Mouse (Mus musculus) hindbrain, embryonic 10.5 days (tissue): ENCODE results near the gene 9530077C05Rik. TPM values are rescaled to one million over a fixed set of nuclear protein-coding genes. Genes with fewer than 3 reads are reported as not detected.
"Not testable (repeated sequence)": the region's sequence is repeated elsewhere in the genome, so short reads cannot be mapped to it uniquely, and the experiment has no call there.

Source experiments
- DNase-seq: peaks from one replicate; pipeline ENCODE4 v3.0.0-alpha.2; 2017; ENCODE audit warnings: low spot score
- H3K27ac ChIP-seq: fragments of 300-500 bp; sonication (generic); 2 replicates; pipeline ENCODE4 v1.5.1; 2016; ENCODE audit warnings: mild to moderate bottlenecking, moderate library complexity
- H3K27me3 ChIP-seq: fragments of 300-500 bp; sonication (generic); 2 replicates; pipeline ENCODE4 v1.6.1; 2016; ENCODE audit warnings: mild to moderate bottlenecking; ENCODE audit not compliant: poor library complexity, insufficient read depth, severe bottlenecking
- H3K36me3 ChIP-seq: fragments of 300-500 bp; sonication (generic); 2 replicates; pipeline ENCODE4 v1.6.1; 2016; ENCODE audit warnings: mild to moderate bottlenecking, moderate library complexity
- H3K4me1 ChIP-seq: fragments of 300-500 bp; sonication (generic); replicated peaks from 2 replicates; pipeline ENCODE4 v1.6.1; 2016; ENCODE audit warnings: mild to moderate bottlenecking
- H3K4me3 ChIP-seq: fragments of 300-500 bp; sonication (generic); 2 replicates; pipeline ENCODE4 v1.5.1; 2016; ENCODE audit warnings: mild to moderate bottlenecking, moderate library complexity
- H3K9me3 ChIP-seq: fragments of 300-500 bp; sonication (generic); 2 replicates; pipeline ENCODE4 v1.6.1; 2016; ENCODE audit warnings: mild to moderate bottlenecking, moderate library complexity
- WGBS: fragments of 180-500 bp; shearing (Covaris S2); methylation state at CpG from one replicate; pipeline ENCODE4 v1.1.7; 2016; 5-methylcytosine and 5-hydroxymethylcytosine counted together
- polyA plus RNA-seq: library from polyadenylated mRNA; unstranded; fragments of >200 nt; fragmentation: Nextera tagmentation; extraction: Ambion mirVana; gene quantifications from 2 replicates; pipeline ENCODE4 v1.2.1, GENCODE M21; 2016

9530077C05Rik gene
- polyA plus RNA-seq, 1 experiment from 2014 or later, result 9.3 TPM

GRCm38 (mm10) chr9:22448420-22448819, 37.1 kb downstream of the 9530077C05Rik start:
- DNase-seq, result no peak
- Histone ChIP-seq H3K27me3 (no peaks in the 10 kb centered on the region), H3K36me3 (peaks cover 80% of the 10 kb centered on the region), H3K4me3 (no peak overlapping the region), H3K27ac (no peak overlapping the region), H3K4me1 (no peaks in the 10 kb centered on the region), H3K9me3 (no peaks in the 10 kb centered on the region)
- WGBS, result 89% methylated on average over 13 of the region's 13 CpGs

- peaks cover 88% of the 10 kb centered on the region for H3K36me3 ChIP-seq
- no peak overlapping the region for H3K27ac ChIP-seq
These were observed 37.9 kb downstream of the 9530077C05Rik start for GRCm38 (mm10) chr9:22449209-22449608.

GRCm38 (mm10) chr9:22452697-22453096, 41.4 kb downstream of the 9530077C05Rik start:
- 87% methylated on average over 10 of the region's 10 CpGs for WGBS
- H3K36me3 ChIP-seq, result peaks cover 100% of the 10 kb centered on the region
- H3K4me1 ChIP-seq, result no peaks in the 10 kb centered on the region
- no peak overlapping the region for H3K4me3 ChIP-seq
- H3K9me3 ChIP-seq, result no peaks in the 10 kb centered on the region
- no peak for DNase-seq
- H3K27ac ChIP-seq, result no peak overlapping the region
- H3K27me3 ChIP-seq, result no peaks in the 10 kb centered on the region

More at GRCm38 (mm10) chr9:22449209-22449608, 37.9 kb downstream of the 9530077C05Rik start:
- Histone ChIP-seq H3K4me1 (no peaks in the 10 kb centered on the region), H3K4me3 (no peak overlapping the region), H3K9me3 (no peaks in the 10 kb centered on the region), H3K27me3 (no peaks in the 10 kb centered on the region)
- WGBS, result 94% methylated on average over 6 of the region's 6 CpGs
- DNase-seq, result no peak

GRCm38 (mm10) chr9:22453501-22453924, 42.2 kb downstream of the 9530077C05Rik start:
- H3K4me1 ChIP-seq, result no peaks in the 10 kb centered on the region
- no peak overlapping the region for H3K4me3 ChIP-seq
- no peak overlapping the region for H3K27ac ChIP-seq
- DNase-seq, result no peak
- H3K27me3 ChIP-seq, result no peaks in the 10 kb centered on the region
- H3K9me3 ChIP-seq, result no peaks in the 10 kb centered on the region
- 98% methylated on average over 10 of the region's 10 CpGs for WGBS
- H3K36me3 ChIP-seq, result peaks cover 96% of the 10 kb centered on the region

GRCm38 (mm10) chr9:22453990-22454389, 42.7 kb downstream of the 9530077C05Rik start, which contains the start of gene Gm17545:
Gene Gm17545 (plus strand): TSS chr9:22454290.
- H3K36me3 ChIP-seq, result peaks cover 92% of the 10 kb centered on the region
- not testable (repeated sequence) for H3K4me1 ChIP-seq

DNA sequence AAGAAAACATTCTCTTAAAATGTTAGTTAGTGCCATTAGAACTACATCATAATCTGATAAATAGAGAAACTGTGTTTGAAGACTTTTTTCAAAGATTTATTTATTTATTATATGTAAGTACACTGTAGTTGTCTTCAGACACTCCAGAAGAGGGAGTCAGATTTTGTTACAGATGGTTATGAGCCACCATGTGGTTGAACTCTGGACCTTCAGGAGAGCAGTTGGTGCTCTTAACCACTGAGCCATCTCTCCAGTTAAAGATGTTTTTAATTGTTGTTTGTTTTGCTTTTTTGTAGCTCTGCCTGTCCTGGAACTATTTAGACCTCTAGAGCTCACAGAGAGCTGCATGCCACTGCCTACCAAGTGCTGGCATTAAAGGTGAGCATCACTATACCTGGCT, 43.7 kb downstream of the 9530077C05Rik start:
- no peaks in the 10 kb centered on the region for H3K4me1 ChIP-seq
- H3K9me3 ChIP-seq, result no peaks in the 10 kb centered on the region
- peaks cover 81% of the 10 kb centered on the region for H3K36me3 ChIP-seq
- no peaks in the 10 kb centered on the region for H3K27me3 ChIP-seq
- no peak overlapping the region for H3K4me3 ChIP-seq
- H3K27ac ChIP-seq, result no peak overlapping the region
- DNase-seq, result no peak

More at GRCm38 (mm10) chr9:22453990-22454389, 42.7 kb downstream of the 9530077C05Rik start, which contains the start of gene Gm17545:
- H3K27me3 ChIP-seq, H3K9me3 ChIP-seq, DNase-seq, H3K27ac ChIP-seq, H3K4me3 ChIP-seq: not testable (repeated sequence)
- WGBS, result 91% methylated on average over 8 of the region's 8 CpGs

DNA sequence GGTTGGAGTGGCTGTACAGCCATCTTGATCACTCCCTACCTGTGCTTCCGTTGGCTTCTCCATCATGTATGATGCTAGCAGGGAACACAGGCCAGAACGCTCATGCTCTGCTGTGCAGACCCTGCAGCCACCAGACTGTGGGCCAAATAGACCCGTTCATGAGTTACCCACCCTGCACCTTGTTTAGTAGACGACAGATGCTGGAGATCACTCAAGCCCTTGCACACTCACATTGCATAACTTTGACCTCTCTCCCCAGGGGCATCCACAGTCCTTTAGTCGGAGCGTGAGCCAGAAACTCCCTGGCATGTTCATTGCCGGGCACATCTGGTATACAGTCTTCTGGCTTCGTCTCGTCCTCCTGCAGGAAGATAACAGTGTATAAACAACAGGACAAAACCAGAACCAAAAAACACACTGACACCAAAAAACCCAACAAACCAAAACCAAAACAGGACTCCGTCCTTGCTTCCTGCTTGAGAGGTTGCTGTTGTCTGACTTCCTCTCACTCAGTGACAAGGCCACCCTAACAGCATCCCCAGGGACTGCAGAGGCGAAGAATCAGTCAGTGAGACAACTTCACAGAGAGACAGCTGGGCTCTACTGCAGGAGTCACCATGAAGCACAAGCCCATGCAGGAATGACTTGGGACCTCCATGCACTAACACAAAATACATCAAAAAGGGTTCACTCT, 46.0 kb downstream of the 9530077C05Rik start:
- no peaks in the 10 kb centered on the region for H3K9me3 ChIP-seq
- no peak overlapping the region for H3K4me3 ChIP-seq
- H3K36me3 ChIP-seq, result peaks cover 76% of the 10 kb centered on the region
- H3K27me3 ChIP-seq, result no peaks in the 10 kb centered on the region
- DNase-seq, result no peak
- no peaks in the 10 kb centered on the region for H3K4me1 ChIP-seq
- WGBS, result 91% methylated on average over 11 of the region's 11 CpGs
- H3K27ac ChIP-seq, result no peak overlapping the region

DNA sequence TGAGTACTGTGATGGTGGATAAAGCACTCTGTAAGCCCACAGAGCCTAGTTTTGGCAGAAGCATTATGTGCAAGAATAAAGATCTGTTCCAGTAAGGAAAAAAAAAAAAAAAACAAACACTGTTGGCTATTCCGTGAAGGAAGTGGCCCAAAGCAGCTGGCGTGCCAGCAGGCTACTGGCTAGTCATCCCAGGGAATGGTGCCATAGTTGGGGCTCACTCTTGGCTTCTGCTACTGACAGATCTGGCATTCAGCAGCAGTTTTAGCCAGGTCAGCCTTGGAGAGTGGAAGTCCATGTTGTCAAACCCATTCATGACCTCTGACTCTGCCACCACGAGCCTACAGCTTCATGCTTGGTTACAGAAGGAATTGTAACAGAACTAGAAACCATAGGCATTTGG, 50.6 kb downstream of the 9530077C05Rik start:
- 94% methylated on average over 3 of the region's 3 CpGs for WGBS
- Histone ChIP-seq H3K4me1 (peaks cover under 1% of the 10 kb centered on the region), H3K36me3 (peaks cover 57% of the 10 kb centered on the region)

GRCm38 (mm10) chr9:22466212-22466611, 54.9 kb downstream of the 9530077C05Rik start:
- H3K9me3 ChIP-seq, result no peaks in the 10 kb centered on the region
- peaks cover 38% of the 10 kb centered on the region for H3K36me3 ChIP-seq
- no peak for DNase-seq
- no peaks in the 10 kb centered on the region for H3K27me3 ChIP-seq
- H3K27ac ChIP-seq, result no peak overlapping the region
- no peak overlapping the region for H3K4me3 ChIP-seq
- H3K4me1 ChIP-seq, result peaks cover 10% of the 10 kb centered on the region
- WGBS, result 96% methylated on average over 5 of the region's 5 CpGs

More for the DNA sequence above, 50.6 kb downstream of the 9530077C05Rik start:
- no peaks in the 10 kb centered on the region for H3K9me3 ChIP-seq
- H3K27ac ChIP-seq, result no peak overlapping the region
- H3K4me3 ChIP-seq, result no peak overlapping the region
- DNase-seq, result no peak
- no peaks in the 10 kb centered on the region for H3K27me3 ChIP-seq

- Histone ChIP-seq H3K9me3 (no peaks in the 10 kb centered on the region), H3K4me3 (peak overlapping the region; percentile 88), H3K36me3 (peaks cover 24% of the 10 kb centered on the region), H3K27ac (peak overlapping the region; percentile 95), H3K4me1 (peaks cover 10% of the 10 kb centered on the region), H3K27me3 (no peaks in the 10 kb centered on the region)
- 1% methylated on average over 73 of the region's 73 CpGs for WGBS
- DNase-seq, result peak; percentile 66
These were observed 56.3 kb downstream of the 9530077C05Rik start for GRCm38 (mm10) chr9:22467371-22468169.

DNA sequence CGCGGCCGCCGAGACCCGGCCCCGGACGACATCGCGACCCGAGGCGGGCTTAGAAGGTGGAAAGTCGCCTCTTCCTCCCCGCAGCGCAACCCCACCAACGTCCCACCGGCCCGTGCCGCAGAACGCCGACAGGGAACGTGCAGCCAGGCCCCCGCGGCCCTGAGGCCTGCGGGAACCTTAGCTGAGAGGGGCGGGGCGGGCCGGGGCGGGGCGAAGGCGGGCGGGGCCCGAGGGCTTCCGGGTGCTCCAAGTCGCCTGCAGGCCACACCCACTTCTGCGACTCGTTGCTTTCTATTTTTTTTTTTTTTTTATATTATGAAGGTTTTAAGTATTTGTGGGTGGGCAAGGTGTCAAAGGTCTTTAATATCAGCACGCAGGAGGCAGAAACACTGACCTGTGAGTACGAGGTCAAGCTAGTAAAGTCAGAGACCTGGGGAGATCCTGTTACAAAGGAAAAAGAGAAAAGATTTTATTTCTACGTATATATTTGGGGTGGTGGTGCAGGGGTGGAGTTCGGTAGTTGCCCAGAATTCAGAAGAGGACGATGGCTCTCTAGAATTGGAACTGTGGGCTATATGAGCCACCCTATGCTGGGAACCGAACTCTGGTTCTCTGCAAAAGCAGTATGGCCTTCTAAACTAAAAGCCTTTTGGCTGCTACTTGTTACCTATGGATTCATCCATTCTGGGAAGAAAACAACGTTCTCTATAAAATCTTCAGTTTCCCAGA, 57.0 kb downstream of the 9530077C05Rik start:
- peak overlapping the region; percentile 88 for H3K4me3 ChIP-seq
- WGBS, result 5% methylated on average over 43 of the region's 43 CpGs
- H3K27ac ChIP-seq, result peak overlapping the region; percentile 95
- DNase-seq, result peak; percentile 88
- H3K27me3 ChIP-seq, result no peaks in the 10 kb centered on the region
- peaks cover 10% of the 10 kb centered on the region for H3K4me1 ChIP-seq
- H3K9me3 ChIP-seq, result no peaks in the 10 kb centered on the region
- peaks cover 23% of the 10 kb centered on the region for H3K36me3 ChIP-seq

DNA sequence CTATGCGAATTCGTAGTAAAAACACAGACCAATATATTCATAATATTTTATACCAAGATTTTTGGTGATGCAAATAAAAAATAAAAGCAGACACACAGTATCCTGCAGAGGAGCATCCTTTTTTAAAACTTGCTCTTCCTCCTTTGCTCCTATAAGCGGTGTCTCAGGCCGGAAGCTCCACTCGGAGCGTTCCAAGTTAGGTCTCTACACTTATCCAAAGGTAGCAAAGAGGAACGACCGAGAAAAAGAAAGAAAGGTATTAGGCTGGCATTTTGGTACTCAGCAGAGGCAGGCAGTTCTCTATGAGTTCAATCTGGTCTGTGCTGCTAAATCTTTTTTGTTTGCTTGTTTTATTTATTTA, 57.6 kb downstream of the 9530077C05Rik start:
- H3K4me3 ChIP-seq, result no peak overlapping the region
- no peak overlapping the region for H3K27ac ChIP-seq
- DNase-seq, result no peak
- no peaks in the 10 kb centered on the region for H3K9me3 ChIP-seq
- H3K36me3 ChIP-seq, result peaks cover 22% of the 10 kb centered on the region
- peaks cover 10% of the 10 kb centered on the region for H3K4me1 ChIP-seq
- WGBS, result 77% methylated on average over 8 of the region's 8 CpGs
- no peaks in the 10 kb centered on the region for H3K27me3 ChIP-seq
